Mouse (Mus musculus) gonadal fat pad, adult 2 months (tissue): ENCODE results near the gene Trappc4. TPM values are rescaled to one million over a fixed set of nuclear protein-coding genes. Genes with fewer than 3 reads are reported as not detected.

Source experiments
- DNase-seq: peaks from one replicate; pipeline ENCODE4 v3.0.0-alpha.2; 2012; ENCODE audit warnings: low read depth
- polyA plus RNA-seq: library from polyadenylated mRNA; depleted of rRNA; stranded (reverse); fragments of >200 nt; gene quantifications from 2 replicates; pipeline ENCODE4 v1.2.3, GENCODE M21; 2012; rRNA removed

Trappc4 gene
- polyA plus RNA-seq, 1 experiment = 83.7 TPM

- no peak for DNase-seq
These were observed 50.2 kb downstream of the Trappc4 start for GRCm38 (mm10) chr9:44357207-44357606.

Other genes with a start within 250 kb of the Trappc4 start
- gene Cbl, start 173.6 kb downstream of the Trappc4 start, polyA plus RNA-seq = 12.2 and 14.1 TPM in 2 replicates
- 6.6 and 6.9 TPM in 2 replicates for gene Ccdc153, start 166.9 kb downstream of the Trappc4 start, polyA plus RNA-seq
- 1.4 and 2.3 TPM in 2 replicates for gene Pdzd3, start 156.1 kb downstream of the Trappc4 start, polyA plus RNA-seq
- 22.9 and 28.3 TPM in 2 replicates for gene Nlrx1, start 139.0 kb downstream of the Trappc4 start, polyA plus RNA-seq
- 4.9 and 6.6 TPM in 2 replicates for gene Abcg4, start 119.0 kb downstream of the Trappc4 start, polyA plus RNA-seq
- 25.4 and 39.6 TPM in 2 replicates for gene Hinfp, start 101.9 kb downstream of the Trappc4 start, polyA plus RNA-seq
- 51.5 and 52.0 TPM in 2 replicates for gene C2cd2l, start 87.3 kb downstream of the Trappc4 start, polyA plus RNA-seq
- 54.1 and 58.4 TPM in 2 replicates for gene Dpagt1, start 81.6 kb downstream of the Trappc4 start, polyA plus RNA-seq
- 52.0 and 59.0 TPM in 2 replicates for gene H2afx, start 72.9 kb downstream of the Trappc4 start, polyA plus RNA-seq
- gene Hmbs, start 63.4 kb downstream of the Trappc4 start, polyA plus RNA-seq = 65.2 and 74.7 TPM in 2 replicates
- gene Vps11, start 45.9 kb downstream of the Trappc4 start, polyA plus RNA-seq = 42.6 and 46.1 TPM in 2 replicates
- gene Hyou1, start 28.1 kb downstream of the Trappc4 start, polyA plus RNA-seq = 124 and 158 TPM in 2 replicates
- 90.4 and 96.0 TPM in 2 replicates for gene Slc37a4, start 10.7 kb downstream of the Trappc4 start, polyA plus RNA-seq
- gene Rps25, start 461 bp downstream of the Trappc4 start, polyA plus RNA-seq = 255 and 355 TPM in 2 replicates
- 25.4 and 35.0 TPM in 2 replicates for gene Ccdc84, start 11.0 kb upstream of the Trappc4 start, polyA plus RNA-seq
- gene Foxr1, start 33.5 kb upstream of the Trappc4 start, polyA plus RNA-seq = 0.05 TPM in 1 of 2 replicates, not detected in the other
- 5.7 and 7.3 TPM in 2 replicates for gene Upk2, start 47.4 kb upstream of the Trappc4 start, polyA plus RNA-seq
- gene Bcl9l, start 75.2 kb upstream of the Trappc4 start, polyA plus RNA-seq = 31.3 and 54.0 TPM in 2 replicates
- gene Cxcr5, start 154.3 kb upstream of the Trappc4 start, polyA plus RNA-seq = 0.88 and 1.2 TPM in 2 replicates
- 22.8 and 32.0 TPM in 2 replicates for gene Ddx6, start 197.3 kb upstream of the Trappc4 start, polyA plus RNA-seq